Mouse (Mus musculus) hindbrain, embryonic 13.5 days (tissue): ENCODE measurements around the gene Mansc1. TPM values are rescaled to one million over a fixed set of nuclear protein-coding genes. Genes with fewer than 3 reads are reported as not detected.
A peak's percentile ranks its signal among the peaks of the same experiment; 100 is the strongest.

Experiments used
- ATAC-seq: fragments of 200-750 bp; cut with Nextera tagmentation; 2 replicates; pipeline ENCODE4 v1.8.0; 2017; ENCODE audit warnings: moderate TSS enrichment; ENCODE audit not compliant: low FRiP score
- H3K27ac ChIP-seq: fragments of 300-500 bp; sonication (generic); 2 replicates; pipeline ENCODE4 v1.5.1; 2015; ENCODE audit warnings: inconsistent platforms, mild to moderate bottlenecking, moderate library complexity
- H3K27me3 ChIP-seq: fragments of 300-500 bp; sonication (generic); 2 replicates; pipeline ENCODE4 v1.6.1; 2015; ENCODE audit warnings: mild to moderate bottlenecking, inconsistent platforms
- H3K36me3 ChIP-seq: fragments of 300-500 bp; sonication (generic); 2 replicates; pipeline ENCODE4 v1.6.1; 2015; ENCODE audit warnings: mild to moderate bottlenecking, inconsistent platforms
- H3K4me1 ChIP-seq: fragments of 300-500 bp; sonication (generic); replicated peaks from 2 replicates; pipeline ENCODE4 v1.6.1; 2015; ENCODE audit warnings: inconsistent platforms
- H3K4me2 ChIP-seq: fragments of 300-500 bp; sonication (generic); 2 replicates; pipeline ENCODE4 v1.6.1; 2015; ENCODE audit warnings: inconsistent platforms, mild to moderate bottlenecking, moderate library complexity
- H3K4me3 ChIP-seq: fragments of 300-500 bp; sonication (generic); 2 replicates; pipeline ENCODE4 v1.5.1; 2015; ENCODE audit warnings: mild to moderate bottlenecking, inconsistent platforms
- H3K9ac ChIP-seq: fragments of 300-500 bp; sonication (generic); 2 replicates; pipeline ENCODE4 v1.6.1; 2015; ENCODE audit warnings: mild to moderate bottlenecking, inconsistent platforms
- H3K9me3 ChIP-seq: fragments of 300-500 bp; sonication (generic); 2 replicates; pipeline ENCODE4 v1.6.1; 2016; ENCODE audit warnings: inconsistent platforms
- WGBS: fragments of 180-500 bp; shearing (Covaris S2); methylation state at CpG from one replicate; pipeline ENCODE4 v1.1.7; 2015; 5-methylcytosine and 5-hydroxymethylcytosine counted together
- polyA plus RNA-seq: library from polyadenylated mRNA; unstranded; fragments of >200 nt; fragmentation: Nextera tagmentation; extraction: Ambion mirVana; gene quantifications from 2 replicates; pipeline ENCODE4 v1.2.1, GENCODE M21; 2015

Mansc1 gene
- polyA plus RNA-seq, 1 experiment from 2014 or later = 0.95 TPM

DNA sequence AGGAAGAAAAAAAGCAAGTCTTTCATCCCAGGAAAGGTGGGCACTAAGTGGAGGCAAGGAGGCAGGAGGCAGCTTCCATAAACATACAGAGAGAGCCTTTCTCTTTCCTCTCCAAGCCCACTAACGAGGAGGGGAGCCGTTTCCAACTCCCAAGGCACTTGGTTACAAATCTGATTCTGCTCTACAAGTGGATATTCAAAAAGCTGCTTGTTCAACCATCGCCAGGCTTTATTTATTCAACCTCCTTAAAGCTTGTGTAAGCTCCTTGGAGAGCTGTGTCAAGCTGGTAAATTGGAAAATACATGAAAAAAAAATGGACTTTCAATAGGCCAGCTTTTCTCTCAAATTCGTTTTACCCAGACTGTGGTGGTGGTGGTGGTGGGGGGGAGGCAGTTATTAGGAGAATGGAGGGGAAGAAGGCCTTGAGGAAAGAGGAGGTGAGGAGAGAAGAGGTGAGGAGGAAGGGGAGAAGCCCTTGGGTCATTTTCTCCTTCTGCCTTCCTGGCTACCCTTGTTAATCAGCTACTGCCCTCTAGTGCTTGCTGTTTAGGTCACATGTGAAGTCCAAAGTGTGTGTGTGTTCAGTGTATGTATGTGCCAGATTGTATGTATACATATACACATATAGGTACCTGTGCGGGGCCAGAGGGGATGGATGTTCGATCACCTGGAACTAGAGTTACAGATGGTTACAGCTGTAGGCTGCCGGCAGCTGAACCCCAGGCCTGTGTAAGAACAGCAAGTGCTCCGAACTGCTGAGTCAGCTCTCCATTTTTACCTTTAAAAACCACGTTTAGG is 25.1 kb downstream of the Mansc1 start:
- Histone ChIP-seq H3K9me3 (no peaks in the 10 kb centered on the region), H3K4me1 (peaks cover 4% of the 10 kb centered on the region; the same call in 1 of the 2 replicates), H3K27ac (no peak overlapping the region), H3K27me3 (no peaks in the 10 kb centered on the region), H3K4me2 (no peak overlapping the region), H3K36me3 (no peaks in the 10 kb centered on the region), H3K4me3 (no peak overlapping the region), H3K9ac (no peak overlapping the region)
- 65% methylated on average over 9 of the region's 9 CpGs for WGBS
- ATAC-seq = peak; percentile 54

GRCm38 (mm10) chr6:134606540-134606939 is 25.7 kb downstream of the Mansc1 start:
- 74% methylated on average over 6 of the region's 6 CpGs for WGBS
- Histone ChIP-seq H3K9ac (no peak overlapping the region), H3K4me1 (peaks cover 4% of the 10 kb centered on the region; the same call in 1 of the 2 replicates), H3K27me3 (no peaks in the 10 kb centered on the region), H3K4me3 (no peak overlapping the region), H3K27ac (no peak overlapping the region), H3K4me2 (no peak overlapping the region), H3K36me3 (no peaks in the 10 kb centered on the region), H3K9me3 (no peaks in the 10 kb centered on the region)
- ATAC-seq = no peak

DNA sequence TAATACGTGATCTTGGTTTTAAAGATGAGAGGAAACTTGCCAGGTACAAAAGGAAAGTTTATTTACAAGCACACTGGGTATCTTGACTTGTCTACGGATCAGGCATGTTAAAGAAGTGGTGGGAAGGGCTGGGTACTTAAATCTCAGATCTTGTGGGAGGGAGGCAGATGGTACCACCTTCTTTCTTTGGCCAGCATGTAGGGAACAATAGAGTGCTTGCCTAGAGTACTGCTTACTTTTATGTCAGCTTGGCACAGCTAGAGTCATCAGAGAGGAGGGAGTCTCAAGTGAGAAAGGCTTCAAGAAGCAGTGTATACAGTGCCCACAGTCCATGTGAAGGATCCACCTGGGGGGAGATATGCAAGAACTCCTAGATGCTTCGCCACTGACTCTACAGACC is 27.1 kb downstream of the Mansc1 start:
- Histone ChIP-seq H3K9ac (no peak overlapping the region), H3K9me3 (no peaks in the 10 kb centered on the region), H3K36me3 (no peaks in the 10 kb centered on the region), H3K4me3 (no peak overlapping the region), H3K27me3 (no peaks in the 10 kb centered on the region), H3K27ac (no peak overlapping the region), H3K4me2 (no peak overlapping the region), H3K4me1 (peaks cover 4% of the 10 kb centered on the region; the same call in 1 of the 2 replicates)
- WGBS = 87% methylated on average over 3 of the region's 3 CpGs
- ATAC-seq = no peak

DNA sequence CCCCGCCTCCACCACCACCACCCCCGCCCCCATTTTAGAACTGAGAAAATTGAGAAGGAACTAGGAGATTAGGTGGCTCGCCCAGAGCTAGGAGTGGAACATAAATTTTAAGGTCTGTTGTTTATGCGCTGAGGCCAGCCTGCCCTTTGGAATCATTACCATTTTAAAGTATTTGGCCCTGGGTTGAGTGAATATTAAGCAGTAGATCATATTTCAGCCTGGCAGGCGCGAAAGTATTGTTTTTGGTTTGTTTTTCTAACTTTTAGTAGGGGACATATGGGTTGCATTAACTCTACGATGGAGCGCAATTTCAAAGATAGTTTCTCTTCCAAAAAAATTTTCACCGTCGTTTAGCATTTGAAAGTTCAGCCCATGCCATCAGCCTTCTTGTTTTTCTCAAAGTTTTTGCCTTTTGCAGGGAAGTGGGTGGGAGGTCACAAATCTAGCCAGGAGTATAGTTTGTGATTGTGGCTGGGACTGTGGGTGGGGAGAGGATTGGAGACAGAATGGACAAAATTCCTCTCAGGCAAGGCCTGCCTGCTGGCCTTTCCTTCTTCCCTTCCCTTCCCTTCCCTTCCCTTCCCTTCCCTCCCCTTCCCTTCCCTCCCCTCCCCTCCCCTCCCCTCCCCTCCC is 29.8 kb downstream of the Mansc1 start:
- peaks cover 4% of the 10 kb centered on the region; the same call in 1 of the 2 replicates for H3K4me1 ChIP-seq
- no peaks in the 10 kb centered on the region for H3K36me3 ChIP-seq
- H3K9ac ChIP-seq = no peak overlapping the region
- no peak overlapping the region for H3K4me3 ChIP-seq
- WGBS = 59% methylated on average over 10 of the region's 10 CpGs
- H3K27me3 ChIP-seq = no peaks in the 10 kb centered on the region
- no peak overlapping the region for H3K27ac ChIP-seq
- H3K9me3 ChIP-seq = no peaks in the 10 kb centered on the region
- ATAC-seq = no peak
- H3K4me2 ChIP-seq = no peak overlapping the region

DNA sequence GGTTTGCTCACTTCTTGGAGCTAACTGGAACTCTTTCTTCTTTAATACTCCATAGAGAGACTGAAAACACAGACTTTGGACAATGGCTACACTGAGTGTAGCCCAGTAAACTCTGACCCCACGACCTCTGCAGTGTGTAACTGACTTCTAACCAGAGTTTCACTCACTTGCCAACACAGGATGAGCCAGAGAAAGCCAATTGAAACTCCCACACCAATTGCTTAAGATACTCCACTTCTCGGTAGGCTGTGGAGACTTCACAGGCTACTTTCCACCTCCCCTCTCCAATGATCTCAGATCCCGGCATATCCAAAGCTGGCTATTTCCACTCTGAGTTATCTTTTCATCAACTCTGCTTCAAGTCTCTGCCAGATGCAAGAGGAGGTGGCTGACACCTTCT is 30.5 kb downstream of the Mansc1 start:
- Histone ChIP-seq H3K9me3 (no peaks in the 10 kb centered on the region), H3K4me1 (peaks cover 2% of the 10 kb centered on the region; the same call in 1 of the 2 replicates), H3K27me3 (no peaks in the 10 kb centered on the region), H3K9ac (no peak overlapping the region), H3K27ac (no peak overlapping the region), H3K4me2 (no peak overlapping the region), H3K4me3 (no peak overlapping the region), H3K36me3 (no peaks in the 10 kb centered on the region)
- 55% methylated on average over 3 of the region's 3 CpGs for WGBS
- no peak for ATAC-seq

DNA sequence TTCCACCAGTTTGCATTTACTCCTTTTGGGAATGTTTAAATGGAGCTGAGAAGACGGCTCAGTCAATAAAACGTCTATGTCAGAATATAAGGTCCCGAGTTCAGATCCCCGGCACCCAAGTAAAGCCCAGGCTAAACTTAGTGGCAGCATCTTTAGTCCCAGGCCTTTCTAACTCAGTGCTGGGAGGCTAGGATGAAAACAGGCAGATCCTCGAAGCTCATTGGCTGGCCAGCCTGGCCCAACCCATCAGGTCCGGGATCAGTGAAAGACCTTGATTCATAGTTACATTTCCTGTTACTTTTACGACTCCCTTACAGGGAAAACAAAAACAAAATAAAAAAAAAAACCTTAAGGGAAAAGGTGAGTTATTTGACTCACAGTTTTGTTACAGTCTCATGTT is 31.2 kb downstream of the Mansc1 start:
- Histone ChIP-seq H3K27ac (no peak overlapping the region), H3K4me1 (no peaks in the 10 kb centered on the region), H3K9ac (no peak overlapping the region), H3K9me3 (no peaks in the 10 kb centered on the region), H3K36me3 (no peaks in the 10 kb centered on the region), H3K4me2 (no peak overlapping the region), H3K4me3 (no peak overlapping the region), H3K27me3 (no peaks in the 10 kb centered on the region)
- WGBS = 63% methylated on average over 7 of the region's 7 CpGs
- no peak for ATAC-seq

DNA sequence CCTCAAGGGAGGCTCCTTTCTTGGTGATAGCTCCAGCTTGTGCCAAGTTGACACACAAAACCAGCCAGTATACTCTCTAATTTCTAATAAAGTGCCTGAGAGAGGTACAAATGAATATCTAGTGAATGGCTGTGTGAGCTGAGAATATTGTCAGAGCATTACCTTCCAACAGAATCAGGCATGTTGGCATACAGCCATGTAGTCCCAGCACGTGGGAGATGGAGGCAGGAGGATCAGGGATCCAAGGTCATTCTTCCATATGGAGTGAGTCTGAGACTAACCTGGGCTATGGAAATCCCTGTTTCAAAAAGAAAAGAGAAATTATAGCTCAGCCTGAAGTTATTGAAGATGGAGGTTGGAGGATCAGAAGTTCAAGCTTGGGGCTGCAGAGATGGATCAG is 33.0 kb downstream of the Mansc1 start:
- Histone ChIP-seq H3K9ac (no peak overlapping the region), H3K27me3 (no peaks in the 10 kb centered on the region), H3K36me3 (no peaks in the 10 kb centered on the region), H3K4me3 (no peak overlapping the region), H3K9me3 (no peaks in the 10 kb centered on the region), H3K4me1 (no peaks in the 10 kb centered on the region), H3K27ac (no peak overlapping the region), H3K4me2 (no peak overlapping the region)
- no peak for ATAC-seq
- 83% methylated on average over 1 of the region's 1 CpGs for WGBS

GRCm38 (mm10) chr6:134597651-134598229 is 34.5 kb downstream of the Mansc1 start:
- no peak for ATAC-seq
- WGBS = 93% methylated on average over 6 of the region's 6 CpGs
- no peaks in the 10 kb centered on the region for H3K4me1 ChIP-seq
- H3K9ac ChIP-seq = no peak overlapping the region
- H3K27ac ChIP-seq = no peak overlapping the region
- no peaks in the 10 kb centered on the region for H3K27me3 ChIP-seq
- H3K36me3 ChIP-seq = no peaks in the 10 kb centered on the region
- no peaks in the 10 kb centered on the region for H3K9me3 ChIP-seq
- H3K4me2 ChIP-seq = no peak overlapping the region
- H3K4me3 ChIP-seq = no peak overlapping the region

GRCm38 (mm10) chr6:134594569-134595442 is 37.5 kb downstream of the Mansc1 start:
- H3K27ac ChIP-seq = no peak overlapping the region
- no peak for ATAC-seq
- no peak overlapping the region for H3K4me2 ChIP-seq
- no peaks in the 10 kb centered on the region for H3K9me3 ChIP-seq
- H3K4me3 ChIP-seq = no peak overlapping the region
- no peak overlapping the region for H3K9ac ChIP-seq
- H3K27me3 ChIP-seq = no peaks in the 10 kb centered on the region
- H3K36me3 ChIP-seq = no peaks in the 10 kb centered on the region
- WGBS = 84% methylated on average over 21 of the region's 21 CpGs
- H3K4me1 ChIP-seq = no peaks in the 10 kb centered on the region

DNA sequence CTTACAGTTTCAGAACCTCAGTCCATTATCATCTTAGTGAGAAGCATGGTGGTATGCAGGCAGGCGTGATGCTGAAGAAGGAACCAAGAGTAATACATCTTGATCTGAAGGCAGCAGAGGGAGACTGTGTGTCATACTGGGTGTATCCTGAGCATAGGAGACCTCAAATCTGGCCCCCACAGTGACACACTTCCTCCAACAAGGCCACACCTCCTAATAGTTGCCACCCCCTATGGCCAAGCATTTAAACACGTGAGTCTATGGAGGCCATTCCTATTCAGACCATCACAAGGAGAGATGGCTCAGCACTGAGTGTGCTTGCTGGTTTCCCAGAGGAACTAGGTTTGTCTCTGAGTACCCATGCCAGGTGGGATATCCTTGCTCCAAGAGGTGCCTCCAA is 40.7 kb downstream of the Mansc1 start:
- Histone ChIP-seq H3K36me3 (no peaks in the 10 kb centered on the region), H3K27me3 (no peaks in the 10 kb centered on the region), H3K4me3 (no peak overlapping the region), H3K9ac (no peak overlapping the region), H3K27ac (no peak overlapping the region), H3K9me3 (no peaks in the 10 kb centered on the region), H3K4me1 (no peaks in the 10 kb centered on the region), H3K4me2 (no peak overlapping the region)
- WGBS = 89% methylated on average over 2 of the region's 2 CpGs
- ATAC-seq = no peak

GRCm38 (mm10) chr6:134586241-134586640 is 46.0 kb downstream of the Mansc1 start:
- ATAC-seq = no peak

GRCm38 (mm10) chr6:134584616-134585015 is 47.7 kb downstream of the Mansc1 start:
- Histone ChIP-seq H3K4me2 (no peak overlapping the region), H3K27ac (no peak overlapping the region), H3K4me1 (no peaks in the 10 kb centered on the region), H3K27me3 (no peaks in the 10 kb centered on the region), H3K9ac (no peak overlapping the region), H3K36me3 (no peaks in the 10 kb centered on the region), H3K4me3 (no peak overlapping the region), H3K9me3 (peaks cover 3% of the 10 kb centered on the region; the same call in 1 of the 2 replicates)
- WGBS = 95% methylated on average over 2 of the region's 2 CpGs
- ATAC-seq = no peak

More at GRCm38 (mm10) chr6:134586241-134586640, 46.0 kb downstream of the Mansc1 start:
- 82% methylated on average over 5 of the region's 5 CpGs for WGBS
- no peak overlapping the region for H3K27ac ChIP-seq
- peaks cover 3% of the 10 kb centered on the region; the same call in 1 of the 2 replicates for H3K9me3 ChIP-seq
- no peak overlapping the region for H3K9ac ChIP-seq
- H3K4me3 ChIP-seq = no peak overlapping the region
- no peaks in the 10 kb centered on the region for H3K4me1 ChIP-seq
- H3K4me2 ChIP-seq = no peak overlapping the region
- no peaks in the 10 kb centered on the region for H3K36me3 ChIP-seq
- H3K27me3 ChIP-seq = no peaks in the 10 kb centered on the region
